Mouse (Mus musculus): ENCODE results near the gene Olfr1128. TPM values are rescaled to one million over a fixed set of nuclear protein-coding genes. Genes with fewer than 3 reads are reported as not detected.
"Not testable (repeated sequence)": the region's sequence is repeated elsewhere in the genome, so short reads cannot be mapped to it uniquely, and the experiment has no call there.

The Olfr1128 gene
- polyA plus RNA-seq, 1 experiment from 2014 or later, result not detected

DNA sequence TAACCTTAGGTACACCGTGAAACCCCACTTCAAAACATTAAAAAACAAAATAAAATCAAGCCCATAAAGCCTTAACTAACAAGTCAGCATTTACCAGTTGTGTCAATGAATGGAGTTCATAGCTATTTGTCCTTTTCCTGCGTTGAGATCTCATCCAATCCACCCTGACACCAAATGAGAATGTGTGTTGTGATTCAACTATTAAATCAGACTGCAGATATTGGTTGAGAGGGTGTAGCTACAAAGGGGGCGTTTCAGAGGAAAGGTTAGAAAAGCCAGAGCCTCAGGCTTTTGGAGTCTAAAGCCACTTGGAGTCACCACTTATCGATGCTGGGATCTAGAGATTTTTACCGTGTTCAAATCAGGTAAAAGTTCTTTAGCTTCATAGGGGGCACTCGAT is 39.1 kb downstream of the Olfr1128 start, which contains the start of gene Pramel6:
Gene Pramel6 (plus strand): TSS at position 301 of the 400 bp plus-strand sequence.
- Histone ChIP-seq H3K9ac (ENCODE audit: low read depth, low read length) (no peak within 1 kb of the TSS), H3K27me3 (replicated peaks; ENCODE audit: control insufficient read depth, insufficient read depth, low read length) (no peaks in the 10 kb centered on the region), H3K4me2 (no peak within 1 kb of the TSS), H3K36me3 (ENCODE audit: control insufficient read depth, insufficient read depth, low read length) (no peaks in the 10 kb centered on the region), H3K27ac (ENCODE audit: low read depth, low read length) (no peak within 1 kb of the TSS), H3K9me3 (ENCODE audit: control insufficient read depth, low read length) (no peaks in the 10 kb centered on the region), H3K4me1 (replicated peaks; ENCODE audit: control insufficient read depth, insufficient read depth, low read length) (no peaks in the 10 kb centered on the region), H3K4me3 (ENCODE audit: low read depth, low read length) (no peak within 1 kb of the TSS)
- WGBS, result 82% methylated on average over 6 of the region's 6 CpGs
- DNase-seq (ENCODE audit: low spot score) (no peak), ATAC-seq (replicated peaks; ENCODE audit: low FRiP score) (no peak)

DNA sequence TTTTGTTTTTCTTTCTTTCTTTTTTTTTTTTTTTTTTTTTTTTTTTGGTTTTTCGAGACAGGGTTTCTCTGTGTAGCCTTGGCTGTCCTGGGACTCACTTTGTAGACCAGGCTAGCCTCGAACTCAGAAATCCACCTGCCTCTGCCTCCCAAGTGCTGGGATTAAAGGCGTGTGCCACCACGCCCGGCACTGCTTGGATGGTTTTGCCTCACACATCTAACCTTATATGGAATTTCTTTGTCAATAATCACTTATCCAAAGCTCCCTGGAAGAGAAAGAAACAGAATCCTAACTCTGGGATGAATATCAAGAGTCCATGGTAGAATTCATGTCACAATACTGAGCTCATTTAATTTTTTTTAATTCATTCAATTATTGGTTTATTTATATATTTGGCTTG is 48.3 kb downstream of the Olfr1128 start, which contains the start of gene Pramel7:
Gene Pramel7 (minus strand): TSS at position 101 of the 400 bp plus-strand sequence.
- 91% methylated on average over 3 of the region's 5 CpGs for WGBS
- H3K4me2 ChIP-seq; H3K27ac ChIP-seq (ENCODE audit: low read depth, low read length); H3K9me3 ChIP-seq (ENCODE audit: control insufficient read depth, low read length); H3K27me3 ChIP-seq (replicated peaks; ENCODE audit: control insufficient read depth, insufficient read depth, low read length); ATAC-seq (replicated peaks; ENCODE audit: low FRiP score); H3K4me3 ChIP-seq (ENCODE audit: low read depth, low read length); H3K9ac ChIP-seq (ENCODE audit: low read depth, low read length); H3K4me1 ChIP-seq (replicated peaks; ENCODE audit: control insufficient read depth, insufficient read depth, low read length); DNase-seq (ENCODE audit: low spot score); H3K36me3 ChIP-seq (ENCODE audit: control insufficient read depth, insufficient read depth, low read length): not testable (repeated sequence)

Other genes with a start within 250 kb of the Olfr1128 start
- gene Olfr1118, start 238.0 kb downstream of the Olfr1128 start, polyA plus RNA-seq (2014; fragmentation: Nextera tagmentation; extraction: Ambion mirVana), result not detected in 2 replicates
- gene Olfr1120, start 190.7 kb downstream of the Olfr1128 start, polyA plus RNA-seq (2014; fragmentation: Nextera tagmentation; extraction: Ambion mirVana), result not detected in 2 replicates
- gene Olfr1121, start 175.6 kb downstream of the Olfr1128 start, polyA plus RNA-seq (2014; fragmentation: Nextera tagmentation; extraction: Ambion mirVana), result not detected in 2 replicates
- not detected in 2 replicates for gene Olfr1122, start 159.7 kb downstream of the Olfr1128 start, polyA plus RNA-seq (2014; fragmentation: Nextera tagmentation; extraction: Ambion mirVana)
- gene Olfr1123, start 128.9 kb downstream of the Olfr1128 start, polyA plus RNA-seq (2014; fragmentation: Nextera tagmentation; extraction: Ambion mirVana), result not detected in 2 replicates
- gene Olfr1124, start 115.3 kb downstream of the Olfr1128 start, polyA plus RNA-seq (2014; fragmentation: Nextera tagmentation; extraction: Ambion mirVana), result not detected in 2 replicates
- gene Olfr1126, start 91.6 kb downstream of the Olfr1128 start, polyA plus RNA-seq (2014; fragmentation: Nextera tagmentation; extraction: Ambion mirVana), result not detected in 2 replicates
- not detected in 2 replicates for gene Pramel7, start 48.4 kb downstream of the Olfr1128 start, polyA plus RNA-seq (2014; fragmentation: Nextera tagmentation; extraction: Ambion mirVana)
- gene Pramel6, start 39.0 kb downstream of the Olfr1128 start, polyA plus RNA-seq (2014; fragmentation: Nextera tagmentation; extraction: Ambion mirVana), result not detected in 2 replicates
- gene Olfr153, start 13.7 kb downstream of the Olfr1128 start, polyA plus RNA-seq (2014; fragmentation: Nextera tagmentation; extraction: Ambion mirVana), result not detected in 2 replicates
- gene Olfr1129, start 28.4 kb upstream of the Olfr1128 start, polyA plus RNA-seq (2014; fragmentation: Nextera tagmentation; extraction: Ambion mirVana), result not detected in 2 replicates
- not detected in 2 replicates for gene Olfr1130, start 60.7 kb upstream of the Olfr1128 start, polyA plus RNA-seq (2014; fragmentation: Nextera tagmentation; extraction: Ambion mirVana)
- gene Olfr1131, start 81.6 kb upstream of the Olfr1128 start, polyA plus RNA-seq (2014; fragmentation: Nextera tagmentation; extraction: Ambion mirVana), result not detected in 2 replicates
- not detected in 2 replicates for gene Olfr1132, start 92.0 kb upstream of the Olfr1128 start, polyA plus RNA-seq (2014; fragmentation: Nextera tagmentation; extraction: Ambion mirVana)
- not detected in 2 replicates for gene Olfr1133, start 101.8 kb upstream of the Olfr1128 start, polyA plus RNA-seq (2014; fragmentation: Nextera tagmentation; extraction: Ambion mirVana)
- gene Olfr1134, start 112.9 kb upstream of the Olfr1128 start, polyA plus RNA-seq (2014; fragmentation: Nextera tagmentation; extraction: Ambion mirVana), result not detected in 2 replicates
- not detected in 2 replicates for gene Olfr1135, start 128.1 kb upstream of the Olfr1128 start, polyA plus RNA-seq (2014; fragmentation: Nextera tagmentation; extraction: Ambion mirVana)
- gene Olfr1136, start 148.4 kb upstream of the Olfr1128 start, polyA plus RNA-seq (2014; fragmentation: Nextera tagmentation; extraction: Ambion mirVana), result not detected in 2 replicates
- not detected in 2 replicates for gene Olfr1137, start 167.6 kb upstream of the Olfr1128 start, polyA plus RNA-seq (2014; fragmentation: Nextera tagmentation; extraction: Ambion mirVana)
- gene Olfr1138, start 194.4 kb upstream of the Olfr1128 start, polyA plus RNA-seq (2014; fragmentation: Nextera tagmentation; extraction: Ambion mirVana), result not detected in 2 replicates
- not detected in 2 replicates for gene Olfr1140, start 198.2 kb upstream of the Olfr1128 start, polyA plus RNA-seq (2014; fragmentation: Nextera tagmentation; extraction: Ambion mirVana)
- gene Olfr1141, start 208.4 kb upstream of the Olfr1128 start, polyA plus RNA-seq (2014; fragmentation: Nextera tagmentation; extraction: Ambion mirVana), result not detected in 2 replicates
- gene Olfr152, start 233.9 kb upstream of the Olfr1128 start, polyA plus RNA-seq (2014; fragmentation: Nextera tagmentation; extraction: Ambion mirVana), result not detected in 2 replicates

Data from liver, embryonic 11.5 days (tissue).